Mouse (Mus musculus) stomach, postnatal 0 days (tissue): ENCODE results near the gene Ankrd1.

Source experiments
- CTCF ChIP-seq: IDR thresholded peaks from 2 replicates; pipeline ENCODE4 v1.5.1; 2016; ENCODE audit warnings: antibody characterized with exemption, low read depth, mild to moderate bottlenecking, moderate library complexity
- EP300 ChIP-seq: optimal IDR thresholded peaks from 2 replicates; pipeline ENCODE3; 2016; ENCODE audit warnings: antibody characterized with exemption

DNA sequence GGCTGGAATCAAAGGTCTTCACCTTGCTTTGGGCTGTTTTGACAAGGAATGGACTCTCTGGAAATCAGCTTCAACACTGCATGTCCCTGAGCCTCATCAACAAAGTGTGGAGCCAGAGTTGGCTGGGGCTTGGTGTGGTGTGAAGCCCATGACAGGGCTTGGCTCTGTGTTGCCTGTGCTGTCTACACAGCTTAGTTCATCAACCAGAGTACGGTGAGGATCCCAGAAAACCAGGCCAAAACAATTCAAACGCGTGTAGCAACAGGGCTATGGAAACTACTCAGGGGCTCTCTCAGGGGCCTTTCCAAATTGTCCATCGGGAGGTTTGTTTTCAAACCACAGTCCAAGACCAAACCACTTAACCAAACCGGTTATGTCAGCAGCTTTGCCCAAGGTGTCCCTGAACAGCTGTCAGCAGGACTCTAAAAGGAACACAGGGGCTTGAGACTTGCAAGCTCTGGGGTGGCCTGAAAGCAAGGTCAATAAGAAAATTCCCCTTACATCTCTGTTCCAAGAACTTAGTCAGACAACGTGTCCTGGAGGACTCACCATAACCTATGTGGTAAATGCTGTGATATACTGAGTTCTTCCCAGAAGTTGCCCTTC lies 47.5 kb upstream of the Ankrd1 start:
- TF ChIP-seq EP300 = no peak
- TF ChIP-seq CTCF = no peak
